Mouse (Mus musculus): ENCODE measurements at regions not wholly inside any gene's neighbourhood (a gene's known extent, or its start where the extent isn't known, plus 50 kb on each side); places are given as distances from the start of the nearest gene placed in this dataset.

GRCm38 (mm10) chr3:148658368-148658767 is 332.0 kb downstream of the Adgrl2 start:
- no peak for TF ChIP-seq GATA1 (IDR thresholded peaks at IDR 0.05; ENCODE audit: borderline replicate concordance, low read length)
- no peak for TF ChIP-seq FLI1 (IDR thresholded peaks at IDR 0.05; ENCODE audit: low read length)

Data from megakaryocyte, embryonic 14.5 days (primary cell).